Mouse (Mus musculus): ENCODE measurements around the gene Pfn3.

DNA sequence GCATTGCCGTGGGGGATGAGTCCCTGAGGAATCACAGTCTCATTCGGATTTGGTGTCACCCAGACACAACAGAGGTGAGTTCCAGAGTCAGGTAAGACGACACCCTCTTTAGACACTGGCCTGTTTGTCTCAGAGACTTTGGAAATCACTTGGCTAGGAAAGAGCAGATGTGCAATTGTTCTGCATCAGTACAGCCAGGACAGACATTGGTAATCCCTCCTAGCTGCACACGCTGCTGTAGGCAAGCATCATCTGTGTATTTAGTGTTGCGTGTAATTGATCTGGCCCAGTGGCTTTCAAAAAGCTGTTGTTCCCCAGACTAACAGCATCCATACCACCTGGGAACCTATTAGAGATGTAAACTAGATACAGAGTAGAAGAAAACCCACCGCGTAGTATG, 11.8 kb downstream of the Pfn3 start:
- TF ChIP-seq CTCF (IDR thresholded peaks at IDR 0.05) = no peak
- TF ChIP-seq EP300 (IDR thresholded peaks at IDR 0.05) = no peak
